Mouse (Mus musculus) T-helper 17 cell (primary cell): ENCODE results near the gene Bag6.
"Not testable (repeated sequence)": the region's sequence is repeated elsewhere in the genome, so short reads cannot be mapped to it uniquely, and the experiment has no call there.

Experiments
- in situ Hi-C, 2 experiments: fragments of 300-600 bp; cut with MboI, MseI; formaldehyde crosslinking; loops; 1 replicate in 1 of 2; 2 replicates in 1 of 2; pipeline ENCODE4 v1.15.1; 2025; ENCODE audit warnings: high pct_unique_total_duplicates in 2 of 2

Gene Bag6

GRCm38 (mm10) chr17:35111774-35112173 lies 23.2 kb upstream of the Bag6 start:
- in situ Hi-C loops, result no loop called here

GRCm38 (mm10) chr17:35115046-35116019 lies 19.6 kb upstream of the Bag6 start, which contains the start of gene Ly6g5b:
Ly6g5b (minus strand) TSS chr17:35115428.
- in situ Hi-C loops, result no loop called here

GRCm38 (mm10) chr17:35120745-35121142 lies 14.2 kb upstream of the Bag6 start:
- in situ Hi-C loops, result no loop called here

GRCm38 (mm10) chr17:35121143-35121799 lies 13.7 kb upstream of the Bag6 start, which contains the start of gene Gpank1:
Gpank1 (plus strand) TSS chr17:35121455.
- in situ Hi-C loops, result no loop called here

- in situ Hi-C loops, result no loop called here
These were observed 13.1 kb upstream of the Bag6 start, which contains the start of gene Csnk2b for GRCm38 (mm10) chr17:35121871-35122303. Csnk2b (minus strand) TSS chr17:35122053.

GRCm38 (mm10) chr17:35123287-35123686 lies 11.7 kb upstream of the Bag6 start:
- in situ Hi-C loops, result not testable (repeated sequence)

GRCm38 (mm10) chr17:35124261-35124896 lies 10.6 kb upstream of the Bag6 start:
- in situ Hi-C loops, result not testable (repeated sequence)

GRCm38 (mm10) chr17:35125081-35125480 lies 9.9 kb upstream of the Bag6 start:
- in situ Hi-C loops, result no loop called here

GRCm38 (mm10) chr17:35125578-35125977 lies 9.4 kb upstream of the Bag6 start:
- in situ Hi-C loops, result no loop called here

- in situ Hi-C loops, result no loop called here
These were observed 8.8 kb upstream of the Bag6 start, which contains the start of gene D17H6S53E for GRCm38 (mm10) chr17:35126206-35126611. D17H6S53E (plus strand) TSS chr17:35126373.

GRCm38 (mm10) chr17:35127017-35127416 lies 8.0 kb upstream of the Bag6 start:
- in situ Hi-C loops, result no loop called here

GRCm38 (mm10) chr17:35128996-35129395 lies 6.0 kb upstream of the Bag6 start:
- in situ Hi-C loops, result no loop called here

GRCm38 (mm10) chr17:35131038-35131437 lies 3.9 kb upstream of the Bag6 start:
- in situ Hi-C loops, result no loop called here

GRCm38 (mm10) chr17:35131500-35132173 lies 3.3 kb upstream of the Bag6 start, which contains the start of gene Apom:
Apom (minus strand) TSS chr17:35132050.
- in situ Hi-C loops, result no loop called here

- in situ Hi-C loops, result no loop called here
These were observed 2.8 kb upstream of the Bag6 start for GRCm38 (mm10) chr17:35132174-35132560.

- in situ Hi-C loops, result no loop called here
These were observed 1.5 kb upstream of the Bag6 start for GRCm38 (mm10) chr17:35133517-35133916.

- in situ Hi-C loops, result no loop called here
These were observed 778 bp downstream of the Bag6 start for GRCm38 (mm10) chr17:35135591-35136320.

GRCm38 (mm10) chr17:35139269-35139668 lies 4.3 kb downstream of the Bag6 start:
- in situ Hi-C loops, result no loop called here

GRCm38 (mm10) chr17:35140490-35140996 lies 5.6 kb downstream of the Bag6 start:
- in situ Hi-C loops, result no loop called here

- in situ Hi-C loops, result no loop called here
These were observed 7.0 kb downstream of the Bag6 start for GRCm38 (mm10) chr17:35141971-35142370.
